Mouse (Mus musculus): ENCODE results near the gene Slc44a1. TPM values are rescaled to one million over a fixed set of nuclear protein-coding genes. Genes with fewer than 3 reads are reported as not detected.

Gene Slc44a1
- 10 to 100 TPM; 80.8 to 88.6 (median 85.0) TPM for total RNA-seq (2022)

GRCm38 (mm10) chr4:53440010-53440815 is at the start of gene Slc44a1:
Gene Slc44a1, plus strand, starts transcription at chr4:53440413.
- DNase-seq (ENCODE audit: low spot score in 2 of 2) = peak in 1 of 2 experiments; percentile 78

- DNase-seq (ENCODE audit: low spot score in 2 of 2) = no peak
These were observed 45.2 kb upstream of the Slc44a1 start for GRCm38 (mm10) chr4:53395002-53395401.

GRCm38 (mm10) chr4:53396623-53397192 is 43.5 kb upstream of the Slc44a1 start:
- no peak for DNase-seq (ENCODE audit: low spot score in 2 of 2)

GRCm38 (mm10) chr4:53397280-53398117 is 42.7 kb upstream of the Slc44a1 start:
- DNase-seq (ENCODE audit: low spot score in 2 of 2) = no peak

GRCm38 (mm10) chr4:53398561-53398960 is 41.7 kb upstream of the Slc44a1 start:
- DNase-seq (ENCODE audit: low spot score in 2 of 2) = no peak

GRCm38 (mm10) chr4:53399428-53399827 is 40.8 kb upstream of the Slc44a1 start:
- no peak for DNase-seq (ENCODE audit: low spot score in 2 of 2)

- no peak for DNase-seq (ENCODE audit: low spot score in 2 of 2)
These were observed 36.8 kb upstream of the Slc44a1 start for GRCm38 (mm10) chr4:53403386-53403785.

GRCm38 (mm10) chr4:53404431-53404925 is 35.7 kb upstream of the Slc44a1 start:
- peak in 1 of 2 experiments; percentile 31 for DNase-seq (ENCODE audit: low spot score in 2 of 2)

- no peak for DNase-seq (ENCODE audit: low spot score in 2 of 2)
These were observed 33.3 kb upstream of the Slc44a1 start for GRCm38 (mm10) chr4:53406866-53407265.

- no peak for DNase-seq (ENCODE audit: low spot score in 2 of 2)
These were observed 31.4 kb upstream of the Slc44a1 start for GRCm38 (mm10) chr4:53408821-53409220.

GRCm38 (mm10) chr4:53409526-53410085 is 30.6 kb upstream of the Slc44a1 start:
- DNase-seq (ENCODE audit: low spot score in 2 of 2) = no peak

- DNase-seq (ENCODE audit: low spot score in 2 of 2) = no peak
These were observed 29.5 kb upstream of the Slc44a1 start for GRCm38 (mm10) chr4:53410752-53411151.

GRCm38 (mm10) chr4:53411958-53412870 is 28.0 kb upstream of the Slc44a1 start:
- DNase-seq (ENCODE audit: low spot score in 2 of 2) = no peak

- no peak for DNase-seq (ENCODE audit: low spot score in 2 of 2)
These were observed 27.2 kb upstream of the Slc44a1 start for GRCm38 (mm10) chr4:53412991-53413390.

- DNase-seq (ENCODE audit: low spot score in 2 of 2) = no peak
These were observed 26.0 kb upstream of the Slc44a1 start for GRCm38 (mm10) chr4:53414031-53414797.

- DNase-seq (ENCODE audit: low spot score in 2 of 2) = peak in 1 of 2 experiments; percentile 58
These were observed 24.2 kb upstream of the Slc44a1 start for GRCm38 (mm10) chr4:53415873-53416637.

- DNase-seq (ENCODE audit: low spot score in 2 of 2) = no peak
These were observed 23.3 kb upstream of the Slc44a1 start for GRCm38 (mm10) chr4:53416928-53417327.

GRCm38 (mm10) chr4:53422799-53423198 is 17.4 kb upstream of the Slc44a1 start:
- no peak for DNase-seq (ENCODE audit: low spot score in 2 of 2)

GRCm38 (mm10) chr4:53427120-53427519 is 13.1 kb upstream of the Slc44a1 start:
- DNase-seq (ENCODE audit: low spot score in 2 of 2) = no peak
